Mouse (Mus musculus) retina, embryonic 14.5 days (tissue): ENCODE measurements around the gene Gcsam.

Source experiments
- DNase-seq: peaks from one replicate; pipeline ENCODE4 v3.0.0-alpha.2; 2015; ENCODE audit warnings: low spot score

Gene Gcsam

DNA sequence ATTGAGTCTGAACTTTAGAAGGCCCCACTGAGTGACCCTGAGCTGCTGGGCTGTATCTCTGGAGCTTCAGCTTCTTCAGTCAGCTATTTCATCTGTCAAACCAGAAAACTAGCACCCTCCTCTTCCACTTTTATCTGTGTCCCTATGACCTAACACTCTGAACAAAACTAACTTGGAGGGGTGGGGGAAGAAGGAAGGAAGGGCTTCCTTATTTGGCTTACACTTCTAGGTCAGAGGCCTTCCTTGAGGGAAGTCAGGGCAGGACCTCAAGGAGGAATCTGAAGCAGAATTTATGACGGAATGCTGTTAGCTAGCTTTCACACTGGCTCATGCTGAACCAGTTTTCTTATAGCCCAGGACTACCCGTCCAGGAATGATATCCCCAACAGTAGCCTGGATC lies 41.3 kb downstream of the Gcsam start:
- DNase-seq = no peak

DNA sequence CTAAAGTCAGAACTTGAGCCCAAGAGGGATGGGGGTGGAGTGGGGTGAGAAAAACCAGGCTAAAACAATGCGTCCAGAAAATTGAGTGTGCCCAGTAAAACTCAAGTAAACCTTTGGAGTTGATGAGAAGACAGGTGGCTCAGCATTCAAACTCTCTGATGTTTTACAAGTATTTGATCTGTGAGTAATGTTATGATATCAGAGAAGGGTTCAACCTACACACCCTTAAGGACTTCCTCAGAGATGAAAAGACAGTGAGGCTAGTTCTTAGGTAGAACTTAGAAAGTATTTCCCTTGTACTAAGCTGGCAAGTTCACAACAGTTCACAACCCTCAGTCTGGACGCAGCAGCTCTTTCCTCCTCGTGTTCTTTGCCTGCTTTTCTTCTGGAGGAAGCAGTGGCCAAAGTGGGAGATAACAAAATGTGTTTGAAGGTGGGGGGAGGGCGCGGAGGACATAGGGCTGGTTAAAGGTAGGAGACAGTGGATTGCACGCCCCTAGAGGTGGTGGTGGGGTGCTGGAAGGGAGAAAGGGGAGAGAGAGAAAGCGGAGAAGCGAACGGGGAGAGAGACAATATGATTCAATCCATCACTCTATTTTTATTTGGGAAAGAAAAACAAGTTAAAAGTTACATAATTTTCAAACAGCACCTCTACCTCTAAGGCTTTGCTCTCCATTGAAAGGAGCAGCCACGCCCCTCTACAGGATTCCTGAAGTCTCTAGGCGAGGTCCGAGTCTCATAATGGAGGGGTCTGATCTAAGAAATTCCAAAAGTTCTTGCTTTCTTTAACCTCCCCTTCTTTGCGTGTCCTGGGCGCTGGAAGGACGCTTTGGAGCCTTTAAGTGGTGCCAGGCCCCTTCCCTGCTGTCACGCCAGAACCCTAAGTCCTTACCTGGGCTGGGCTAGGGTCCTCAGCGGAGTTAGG lies 43.1 kb downstream of the Gcsam start:
- DNase-seq = peak; percentile 12

DNA sequence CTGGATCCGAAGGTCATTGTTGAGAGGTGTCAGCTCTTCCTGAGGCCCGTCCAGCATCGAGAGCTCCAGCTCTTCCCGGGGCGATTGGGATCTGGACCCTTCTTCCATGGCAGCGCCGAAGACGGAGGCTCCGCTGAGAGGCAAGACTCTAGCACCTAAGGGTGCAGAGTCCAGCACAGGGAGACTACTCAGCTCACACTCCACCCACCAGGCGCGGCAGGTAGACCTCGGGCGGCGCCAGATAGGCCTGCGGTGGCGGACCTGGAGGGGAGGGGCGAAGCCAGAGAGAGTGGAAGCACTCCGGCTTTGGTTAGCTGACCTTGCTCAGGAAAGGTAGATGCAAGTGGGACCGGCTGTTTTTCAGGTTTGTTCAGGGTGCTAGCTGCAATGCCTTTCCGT lies 43.8 kb downstream of the Gcsam start, which contains the start of gene BC016579:
Gene BC016579 (minus strand): TSS at position 135 of the 399 bp plus-strand sequence.
- DNase-seq = peak; percentile 10

DNA sequence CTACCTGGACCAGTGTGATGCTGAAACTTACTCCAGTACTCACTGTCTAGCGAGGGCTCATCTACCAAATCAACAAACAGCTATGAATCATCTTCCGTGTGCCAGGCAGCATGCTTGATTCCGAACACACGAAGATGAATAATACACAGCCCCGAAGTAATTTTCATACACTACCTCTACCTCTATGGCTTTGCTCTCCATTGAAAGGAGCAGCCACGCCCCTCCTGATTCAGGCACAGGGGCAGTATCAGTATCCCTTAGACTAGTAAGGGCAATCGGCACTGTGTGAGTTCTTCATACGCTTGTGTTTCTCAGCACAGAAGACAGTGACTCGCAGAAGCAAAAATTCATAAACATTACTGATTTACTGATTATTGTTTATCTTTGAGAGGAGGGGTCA lies 44.3 kb downstream of the Gcsam start:
- no peak for DNase-seq

DNA sequence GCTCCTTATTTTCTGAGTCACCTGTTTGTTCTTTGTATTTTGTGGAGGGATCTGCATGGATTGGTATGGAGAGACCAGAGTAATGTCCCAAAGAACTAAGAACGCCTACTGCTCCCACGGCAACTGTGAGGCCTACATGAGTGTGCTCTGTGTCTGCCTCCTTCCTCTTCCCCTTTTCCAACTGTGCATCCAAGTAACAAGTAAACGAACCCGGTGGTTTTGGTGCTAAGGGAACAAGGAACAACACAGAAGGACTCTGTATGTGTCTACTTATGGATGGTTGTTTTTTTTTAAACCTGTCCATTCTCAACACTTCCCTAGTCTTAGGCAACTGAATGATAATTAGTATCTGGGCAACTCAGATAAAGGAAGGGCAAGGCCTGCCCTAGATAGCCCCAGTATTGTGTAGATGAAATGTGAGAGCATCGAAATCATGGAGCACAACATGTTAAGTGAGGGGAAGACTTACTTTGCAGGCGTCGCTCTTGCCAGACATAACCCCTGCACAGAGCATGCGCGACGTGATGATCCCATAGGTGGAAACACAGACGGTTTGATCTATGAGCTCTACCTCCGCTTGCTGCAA lies 47.5 kb downstream of the Gcsam start:
- no peak for DNase-seq

DNA sequence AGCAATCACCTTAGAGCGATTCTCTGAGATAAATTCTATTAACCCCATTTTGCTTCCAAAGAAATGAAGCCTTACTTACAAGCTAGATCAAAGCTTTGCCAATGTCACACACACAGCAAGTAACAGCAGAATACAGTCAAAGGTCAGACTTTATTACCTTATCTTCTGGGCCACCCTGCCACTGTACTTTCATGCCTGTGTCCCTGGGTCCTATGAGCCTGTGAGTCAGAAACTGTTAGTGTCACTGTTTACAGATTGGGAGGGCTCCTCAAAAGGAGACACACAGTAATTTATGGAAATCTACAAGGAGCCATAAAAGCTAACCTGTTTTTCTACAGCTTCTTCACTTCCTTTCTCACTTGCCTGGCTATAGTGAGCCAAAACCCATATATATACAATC lies 48.1 kb downstream of the Gcsam start:
- no peak for DNase-seq

DNA sequence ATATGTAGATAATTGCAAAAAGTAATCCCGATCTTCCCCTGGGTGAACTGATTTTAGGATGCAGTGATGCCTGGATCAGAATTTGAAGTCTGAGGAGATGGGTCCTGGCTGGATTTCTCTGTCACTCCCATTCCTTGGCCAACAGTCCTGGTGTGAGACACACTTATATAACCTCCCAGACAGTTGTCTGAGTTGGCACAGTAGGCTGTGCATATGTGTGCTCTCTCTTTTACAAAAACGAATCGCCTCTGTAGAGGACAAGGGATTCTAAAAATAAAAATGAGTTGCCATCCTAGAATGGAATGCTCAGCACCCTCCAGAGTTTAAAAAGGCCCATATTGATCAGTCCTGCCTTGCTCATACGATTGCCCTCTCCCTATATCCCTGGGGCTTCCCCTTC lies 49.4 kb downstream of the Gcsam start:
- no peak for DNase-seq

DNA sequence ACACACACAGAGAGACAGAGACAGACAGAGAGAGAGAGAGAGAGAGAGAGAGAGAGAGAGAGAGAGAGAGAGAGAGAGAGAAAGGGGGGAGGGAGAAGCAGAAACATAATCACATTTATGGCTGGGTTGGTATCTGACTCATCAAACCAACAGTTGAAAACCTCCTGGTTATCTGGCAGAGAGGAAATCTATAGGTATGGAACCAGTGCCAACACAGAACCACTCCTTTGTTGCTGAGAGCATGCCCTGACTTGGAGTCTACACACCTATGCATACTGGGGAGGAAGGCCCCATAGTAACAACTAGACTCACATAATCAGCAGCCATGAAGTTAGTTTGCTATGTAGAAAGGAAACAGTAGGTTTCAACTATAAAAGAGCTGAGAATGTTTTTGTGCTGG lies 52.2 kb downstream of the Gcsam start:
- DNase-seq = no peak

DNA sequence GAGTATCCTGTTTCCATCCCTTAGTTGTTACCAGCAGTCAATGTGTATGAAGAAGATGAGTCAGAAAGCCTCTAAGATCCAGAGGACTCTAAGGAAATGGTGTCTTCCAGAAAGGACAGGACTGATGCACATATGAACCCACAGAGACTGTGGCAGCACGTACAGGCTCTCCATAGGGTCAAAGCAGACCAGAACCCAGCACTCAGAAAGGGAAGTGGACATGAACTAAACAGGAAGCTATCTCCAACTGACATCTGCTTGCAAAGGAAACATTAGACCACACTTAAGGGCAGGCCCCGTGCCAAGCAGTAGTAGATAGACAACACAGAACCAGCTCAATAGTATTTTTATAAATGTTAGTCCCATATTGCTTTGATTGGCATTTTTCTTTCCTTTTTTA lies 56.0 kb downstream of the Gcsam start:
- no peak for DNase-seq

DNA sequence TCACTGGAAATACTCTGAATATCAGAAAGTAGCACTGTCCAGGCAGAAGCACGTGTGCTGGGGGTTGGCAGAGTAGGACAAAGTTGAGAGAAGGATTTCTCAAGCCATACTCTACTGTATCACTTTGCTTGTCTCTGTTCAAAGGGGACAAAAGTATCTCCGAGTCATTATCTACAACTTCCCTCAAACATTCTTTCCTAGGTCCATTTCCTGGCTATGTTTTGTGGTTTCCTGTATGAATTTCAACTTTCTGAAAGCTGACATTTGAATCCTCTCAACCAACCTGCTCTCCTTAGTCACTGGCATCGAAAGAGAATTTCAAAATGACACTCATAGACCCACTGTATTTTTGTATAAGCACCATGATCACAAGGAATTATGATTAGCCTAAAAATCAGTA lies 58.0 kb downstream of the Gcsam start:
- no peak for DNase-seq

DNA sequence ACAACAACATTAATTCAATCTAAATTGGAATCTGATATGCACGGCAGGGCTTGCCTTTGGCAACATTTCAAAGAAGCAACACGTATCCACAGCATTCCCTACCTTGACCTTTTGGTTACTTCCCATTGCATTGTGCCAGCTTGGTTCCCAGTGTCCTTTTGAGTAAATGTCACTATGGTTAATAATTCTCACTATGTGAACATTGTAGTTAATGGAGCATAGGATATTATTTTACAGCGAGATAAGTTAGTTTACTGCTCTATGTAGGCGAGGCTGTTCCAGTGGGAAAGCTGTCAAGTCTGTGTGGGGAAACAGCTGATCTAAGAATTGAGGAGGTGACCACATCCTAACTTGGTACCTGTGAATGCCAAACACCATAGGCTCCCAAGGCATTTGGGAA lies 59.8 kb downstream of the Gcsam start:
- no peak for DNase-seq
